Mouse (Mus musculus) spleen, embryonic (tissue): Measurements from ENCODE around the gene Slc15a5.

Source experiments
- CTCF ChIA-PET: fragments of 350-600 bp; sonication (Branson Sonifier 250); formaldehyde crosslinking; loops from one replicate; lab custom pipeline; 2022; lab: Charles Lee

Gene Slc15a5

GRCm38 (mm10) chr6:137960023-137960778 lies 119.5 kb downstream of the Slc15a5 start:
- CTCF ChIA-PET, result no interaction called here

GRCm38 (mm10) chr6:137957630-137958029 lies 122.1 kb downstream of the Slc15a5 start:
- CTCF ChIA-PET, result no interaction called here

GRCm38 (mm10) chr6:137956783-137957429 lies 122.8 kb downstream of the Slc15a5 start:
- CTCF ChIA-PET, result no interaction called here

GRCm38 (mm10) chr6:137946520-137946919 lies 133.2 kb downstream of the Slc15a5 start:
- CTCF ChIA-PET, result no interaction called here

GRCm38 (mm10) chr6:137940374-137941218 lies 139.1 kb downstream of the Slc15a5 start:
- CTCF ChIA-PET, result no interaction called here

GRCm38 (mm10) chr6:137937541-137937940 lies 142.2 kb downstream of the Slc15a5 start:
- CTCF ChIA-PET, result no interaction called here

- CTCF ChIA-PET, result no interaction called here
Measured at GRCm38 (mm10) chr6:137936268-137936667, 143.4 kb downstream of the Slc15a5 start.

GRCm38 (mm10) chr6:137935857-137936256 lies 143.9 kb downstream of the Slc15a5 start:
- CTCF ChIA-PET, result no interaction called here

GRCm38 (mm10) chr6:137935341-137935740 lies 144.4 kb downstream of the Slc15a5 start:
- CTCF ChIA-PET, result no interaction called here

GRCm38 (mm10) chr6:137934545-137935298 lies 145.0 kb downstream of the Slc15a5 start:
- CTCF ChIA-PET, result no interaction called here
